Mouse (Mus musculus) right cerebral cortex, postnatal 4 days (tissue): Measurements from ENCODE around the gene Slc35c2.
A peak's percentile ranks its signal among the peaks of the same experiment; 100 is the strongest.

Experiments
- DNase-seq: peaks from one replicate; pipeline ENCODE4 v3.0.0-alpha.2; 2022

Slc35c2 gene

DNA sequence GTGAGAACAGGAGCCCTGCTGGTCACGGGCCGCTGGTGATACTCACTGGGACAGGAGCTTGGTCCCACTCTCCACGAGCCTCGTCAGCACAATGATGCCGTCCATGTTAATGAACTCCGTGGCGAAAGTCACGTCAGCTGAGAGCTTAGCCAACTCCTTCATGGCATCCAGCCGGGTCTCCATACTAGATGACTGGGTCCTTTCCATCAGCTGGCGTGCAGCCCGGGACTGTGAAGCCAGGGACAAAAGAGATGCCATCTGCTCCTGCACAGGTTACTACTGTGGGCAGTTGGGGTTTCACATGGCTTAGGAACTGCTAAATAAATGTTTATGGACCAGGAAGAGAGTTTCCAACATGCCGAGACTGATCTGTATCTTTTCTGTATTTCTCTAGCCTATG, 23.9 kb upstream of the Slc35c2 start:
- DNase-seq: peak; percentile 59

DNA sequence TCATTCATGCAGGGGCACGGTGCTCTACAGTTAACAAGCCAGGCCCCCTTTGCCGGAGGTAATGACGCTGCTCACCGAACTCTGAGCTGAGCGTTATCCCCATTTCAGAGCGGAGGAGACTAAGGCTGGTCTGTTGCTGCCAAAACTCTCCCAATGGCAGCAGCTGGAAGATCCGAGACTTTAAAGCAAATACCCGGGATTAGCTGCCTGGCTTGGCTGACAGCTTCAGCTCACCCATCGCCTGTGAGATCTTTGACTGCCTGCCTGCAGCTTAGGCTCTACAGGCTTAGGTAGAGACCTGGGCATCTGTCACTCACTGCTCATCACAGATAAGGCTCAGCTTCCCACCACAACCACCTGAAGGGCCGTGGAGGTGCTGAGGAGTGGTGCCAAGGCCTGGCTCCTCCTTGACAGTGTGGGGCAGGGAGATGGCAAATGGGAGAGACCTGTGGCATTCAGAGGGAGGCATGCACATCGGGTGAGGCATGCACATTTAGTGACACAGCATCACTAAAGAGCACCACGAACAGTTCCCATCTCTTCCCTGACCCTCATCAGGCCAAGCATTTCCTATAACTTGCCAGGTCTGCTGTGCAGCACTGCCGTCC, 23.3 kb upstream of the Slc35c2 start:
- DNase-seq: no peak

DNA sequence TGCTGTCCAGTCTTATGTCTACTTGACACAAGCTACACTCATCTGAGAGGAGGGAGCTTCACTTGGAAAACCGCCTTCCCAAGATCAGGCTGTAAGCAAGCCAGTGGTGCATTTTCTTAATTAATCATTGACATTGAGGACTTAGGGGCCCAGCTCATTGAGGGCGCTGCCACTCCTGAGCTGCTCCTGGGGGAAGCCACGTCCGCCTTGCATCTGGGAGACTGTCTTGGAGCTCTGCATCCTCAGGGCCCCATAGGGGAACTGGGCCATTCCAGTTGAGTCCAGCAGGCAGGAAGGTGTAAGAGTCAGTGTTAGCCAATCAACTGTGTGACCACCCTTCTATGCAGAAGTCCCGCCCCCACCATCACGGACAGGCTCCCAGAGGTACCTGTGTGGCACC, 20.1 kb upstream of the Slc35c2 start:
- no peak for DNase-seq

DNA sequence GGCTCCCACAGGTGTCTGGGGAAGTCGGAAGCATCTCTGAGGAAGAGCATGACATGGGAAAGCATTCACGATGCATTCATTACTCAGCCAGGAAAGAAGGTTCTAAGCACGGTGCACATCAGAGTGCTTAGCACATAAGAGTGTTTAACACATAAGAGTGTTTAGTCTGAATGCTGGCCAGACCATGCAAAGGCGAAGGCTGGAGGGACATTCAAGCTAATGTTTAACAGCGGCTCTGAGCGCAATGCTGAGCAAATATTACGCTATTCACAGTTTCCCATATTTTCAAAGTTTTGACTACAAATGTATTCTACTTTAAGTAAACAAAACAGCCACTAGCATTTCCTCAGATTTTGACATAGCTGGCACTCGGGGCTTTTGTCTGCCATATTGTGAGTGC, 17.8 kb upstream of the Slc35c2 start:
- DNase-seq: no peak

DNA sequence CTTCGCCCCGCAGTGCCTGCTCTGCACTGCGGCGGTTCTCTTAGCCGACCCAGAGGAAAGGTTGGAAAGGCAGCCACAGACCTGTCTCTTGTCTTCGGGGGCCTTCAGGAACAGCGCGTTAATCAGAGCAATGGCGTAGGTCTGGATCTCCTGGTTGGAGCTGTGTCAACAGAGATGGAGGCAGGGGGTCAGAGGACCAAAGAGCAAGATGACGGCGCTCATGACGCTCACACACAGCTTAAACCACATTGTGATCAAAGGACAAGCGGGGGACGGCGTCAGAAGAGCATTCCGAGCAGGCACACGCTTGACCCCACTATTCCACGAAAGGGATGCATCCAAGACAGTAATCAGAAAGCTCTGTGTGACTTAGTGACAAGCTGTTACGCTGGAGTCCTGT, 17.1 kb upstream of the Slc35c2 start:
- DNase-seq: no peak

DNA sequence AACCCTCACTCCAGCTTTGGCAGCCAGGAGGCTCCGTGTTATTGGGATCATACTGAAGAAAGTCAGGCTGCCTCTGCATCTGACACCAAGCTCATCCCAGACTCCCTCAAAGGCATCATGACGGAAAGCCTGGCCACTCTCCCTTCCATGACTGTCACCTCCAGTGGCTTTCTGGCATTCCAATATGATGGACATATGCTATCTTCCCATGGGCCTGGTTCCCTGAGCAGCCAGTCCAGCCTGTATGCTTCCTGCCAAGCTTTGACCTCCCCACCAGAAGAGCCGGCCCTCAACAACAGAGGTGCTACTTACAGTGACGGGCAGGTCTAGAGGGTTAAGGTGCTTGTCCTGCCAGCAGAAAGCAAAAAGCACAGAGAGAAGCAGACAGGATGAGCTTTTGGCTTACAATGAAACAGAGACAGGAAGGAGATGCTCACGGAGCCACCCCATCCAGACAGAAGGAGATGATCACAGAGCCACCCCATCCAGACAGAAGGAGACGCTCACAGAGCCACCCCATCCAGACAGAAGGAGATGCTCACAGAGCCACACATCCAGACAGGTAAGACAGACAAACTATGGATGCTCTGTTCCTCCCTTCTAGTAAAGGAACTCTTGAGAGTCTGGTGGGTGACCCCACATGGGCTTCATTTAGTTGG, 15.8 kb upstream of the Slc35c2 start:
- no peak for DNase-seq

DNA sequence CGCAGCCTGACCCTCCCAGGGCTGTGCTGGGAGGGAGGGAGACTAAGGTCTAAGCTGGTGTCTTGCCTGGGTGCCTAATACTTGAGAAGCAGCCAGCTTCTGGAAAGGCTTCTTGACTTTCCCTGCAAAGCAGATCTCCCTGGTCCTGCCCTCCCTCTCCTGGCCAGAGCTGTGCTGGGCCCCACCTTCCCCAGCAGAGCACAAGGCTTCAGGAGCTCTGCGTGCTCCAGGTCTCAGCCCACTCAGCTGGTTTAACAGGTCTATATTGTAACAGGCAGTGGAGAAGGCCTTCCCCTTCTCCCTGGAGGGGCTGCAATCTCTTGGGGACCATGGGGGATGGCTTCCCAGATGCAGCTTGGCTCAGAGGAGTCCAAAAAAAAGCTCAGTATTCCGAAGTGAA, 13.7 kb upstream of the Slc35c2 start:
- DNase-seq: no peak

DNA sequence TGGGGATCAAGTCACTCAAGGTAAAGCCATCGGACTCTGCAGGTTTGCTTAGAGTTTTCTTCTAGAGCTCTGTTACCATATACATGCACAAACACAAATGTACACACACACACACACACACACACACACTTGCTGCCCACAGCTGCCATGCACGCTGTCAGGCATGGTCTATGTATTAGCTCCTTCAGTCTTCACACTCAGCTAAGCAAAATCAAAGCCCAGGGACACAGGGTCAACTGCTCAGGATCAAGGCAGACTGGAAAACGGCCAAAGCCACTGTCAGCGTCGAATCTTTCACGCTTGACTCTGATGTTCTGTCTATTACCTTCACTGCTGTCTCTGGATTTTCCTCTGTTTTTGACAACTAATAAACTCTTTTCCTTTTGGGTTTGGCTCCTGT, 13.2 kb upstream of the Slc35c2 start:
- no peak for DNase-seq

DNA sequence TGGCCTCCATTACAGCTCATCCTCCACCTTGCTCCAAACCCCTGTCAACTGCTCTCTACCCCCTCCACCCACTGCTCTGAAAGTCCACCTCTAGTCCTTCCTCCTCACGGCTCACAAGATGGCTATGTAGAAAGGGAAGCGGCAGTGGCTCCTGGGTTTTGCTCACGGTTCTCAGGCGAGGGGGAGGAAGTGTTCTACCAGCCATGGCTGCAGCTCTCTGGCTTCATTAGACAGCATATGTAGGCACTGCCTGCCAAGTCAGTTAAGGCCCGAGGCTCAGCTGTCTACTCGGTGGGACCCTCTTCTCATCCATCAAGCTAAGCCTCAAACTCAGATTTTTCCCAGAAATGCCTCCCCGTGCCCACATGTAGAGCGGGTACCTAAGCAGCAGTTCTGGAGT, 12.8 kb upstream of the Slc35c2 start:
- no peak for DNase-seq

DNA sequence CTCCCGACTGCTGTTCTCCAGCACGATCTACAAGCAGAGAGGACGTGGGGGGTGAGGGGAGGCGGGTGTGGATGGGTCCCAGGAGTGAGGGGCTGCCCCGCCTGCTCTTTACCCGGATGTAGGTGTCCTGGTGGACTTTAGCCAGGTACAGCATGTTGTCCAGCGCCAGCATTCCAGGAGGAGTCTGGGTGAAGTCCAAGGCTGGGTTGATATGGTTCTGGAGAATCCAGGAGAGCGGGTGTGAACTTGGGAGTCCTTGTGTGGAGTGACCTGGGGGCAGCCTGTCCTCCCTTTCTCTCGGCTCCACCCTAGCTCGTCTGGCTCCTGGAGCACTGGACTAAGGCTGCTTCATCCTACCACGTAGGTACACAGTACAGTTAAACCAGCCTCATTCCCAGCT, 9.8 kb upstream of the Slc35c2 start:
- DNase-seq: no peak

DNA sequence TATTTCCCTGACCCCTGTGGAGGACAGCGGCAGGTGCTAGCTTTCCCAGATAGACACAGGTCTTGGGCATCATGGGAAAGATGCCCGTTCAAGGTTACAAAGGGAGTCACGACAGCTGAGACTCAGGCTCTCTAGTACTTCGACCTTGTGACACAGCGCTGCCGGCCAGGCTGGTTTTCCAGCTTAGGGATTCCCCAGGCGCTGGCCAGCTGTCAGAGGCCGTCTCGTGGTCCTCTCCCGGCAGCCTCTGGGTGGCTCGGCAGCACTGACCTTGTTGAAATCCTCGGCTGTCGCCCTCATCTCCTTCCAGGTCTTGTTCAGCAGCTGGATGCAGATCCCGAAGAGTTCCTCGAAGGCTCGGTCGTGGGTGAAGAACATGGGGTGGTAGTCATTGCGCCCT, 8.9 kb upstream of the Slc35c2 start:
- DNase-seq: no peak

DNA sequence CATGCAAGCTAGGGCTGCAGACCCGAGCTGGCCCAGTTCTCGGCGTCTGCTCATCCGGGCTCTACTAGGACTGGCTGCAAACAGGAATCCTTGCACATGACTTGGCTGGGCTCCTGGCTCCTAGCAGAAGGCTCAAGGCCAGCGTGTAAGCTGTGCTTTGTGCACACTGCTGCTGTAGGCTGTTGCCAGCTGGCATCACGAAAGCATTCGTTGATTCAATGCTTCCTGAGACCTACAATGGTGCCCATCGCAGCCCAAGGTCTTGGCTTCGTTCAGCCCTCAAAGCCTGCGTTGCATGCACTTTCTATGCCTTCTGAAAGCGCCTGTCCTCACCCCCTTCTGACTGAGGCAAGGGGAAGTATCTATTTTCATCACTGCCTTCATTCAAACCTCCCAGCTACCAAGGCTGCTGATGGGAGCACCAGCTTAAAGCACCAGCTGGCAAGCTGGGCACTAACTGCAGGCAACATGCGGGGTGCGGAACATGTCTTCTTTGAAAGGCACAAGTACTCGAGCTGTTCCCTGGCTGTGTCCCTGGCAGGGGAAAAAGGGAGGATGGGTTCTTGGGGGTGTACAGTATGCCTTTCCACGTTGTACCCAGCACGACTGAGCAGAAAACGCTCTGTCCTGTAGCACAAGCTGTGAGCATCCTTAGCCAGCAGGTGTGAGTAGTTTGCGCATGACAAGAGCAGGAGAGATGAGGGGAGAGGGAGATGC, 804 bp upstream of the Slc35c2 start:
- DNase-seq: peak; percentile 85

DNA sequence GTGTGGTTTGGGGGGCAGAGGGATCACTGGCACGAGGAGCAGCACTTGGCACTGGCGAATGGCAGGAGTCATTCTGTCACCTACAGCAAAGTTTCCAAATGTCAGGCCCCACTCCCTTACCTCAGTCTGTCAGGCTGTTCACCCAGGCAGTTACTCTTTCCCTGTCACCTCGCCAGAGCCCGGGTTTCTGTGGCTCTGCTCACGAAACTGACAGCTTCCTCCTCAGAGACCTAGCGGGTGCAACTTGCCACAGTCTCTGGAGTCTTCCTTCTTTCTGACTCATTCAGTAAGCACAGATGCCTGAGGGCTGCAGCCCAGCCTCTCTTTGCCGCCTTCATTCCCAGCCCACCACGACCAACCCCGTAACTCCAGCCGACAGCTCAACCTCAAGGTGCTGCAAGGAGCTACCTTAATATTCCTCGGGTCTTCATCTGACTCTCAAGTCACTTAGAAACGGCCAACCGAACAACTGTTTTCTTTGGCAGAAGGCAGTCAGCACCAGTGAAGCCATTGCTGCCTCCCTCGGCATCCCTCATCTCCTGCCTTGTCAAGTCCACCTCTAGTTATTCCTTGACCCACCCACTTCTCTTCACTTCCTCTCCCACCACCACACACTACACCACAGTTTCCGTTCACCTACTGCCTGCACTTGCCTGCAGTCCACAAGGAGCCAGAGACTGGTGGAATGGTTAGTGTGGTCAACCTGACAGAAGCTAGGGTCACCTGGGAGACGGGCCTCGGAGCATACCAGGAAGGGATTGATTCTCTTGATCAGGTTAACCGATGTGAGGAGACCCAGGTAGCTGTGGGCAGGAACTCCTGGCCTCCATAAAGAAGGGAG, 1.1 kb downstream of the Slc35c2 start:
- DNase-seq: no peak

DNA sequence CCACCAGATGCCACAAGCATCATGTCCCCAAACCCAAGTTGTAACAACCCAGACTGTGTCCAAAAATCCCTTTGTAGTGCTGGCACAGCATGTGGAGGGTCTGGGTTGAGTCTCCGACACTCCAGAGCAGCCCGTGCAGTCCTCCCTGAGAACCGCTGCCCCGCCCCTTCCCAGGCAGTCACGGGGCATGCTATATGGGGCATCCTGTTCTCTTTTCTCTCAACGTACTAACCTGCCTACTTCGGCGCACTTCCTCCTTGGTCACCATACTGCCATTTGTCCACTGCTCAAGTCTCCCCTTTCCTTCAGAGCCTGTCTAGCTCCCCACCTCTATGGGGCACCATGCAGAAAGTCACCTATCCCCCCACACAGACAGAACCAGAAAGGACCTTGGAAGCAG, 2.0 kb downstream of the Slc35c2 start:
- DNase-seq: no peak

DNA sequence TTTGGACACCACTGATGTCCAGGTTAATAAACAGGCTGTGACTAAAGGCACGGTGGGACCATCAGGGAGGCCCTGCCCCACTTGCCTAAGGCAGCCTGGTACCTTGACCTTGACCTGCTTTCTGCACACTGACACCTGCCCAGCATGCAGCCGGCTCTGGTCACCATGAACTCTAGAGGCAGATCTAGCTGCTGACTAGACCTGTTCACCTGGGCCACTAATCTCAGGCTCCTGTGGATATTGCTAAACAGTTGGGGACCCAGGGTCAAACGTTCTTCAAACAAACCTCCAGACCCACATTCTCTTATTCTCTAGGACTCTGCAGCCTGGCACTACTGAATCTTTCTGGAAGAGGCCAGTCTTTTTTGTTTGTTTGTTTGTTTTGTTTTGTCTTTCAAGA, 2.6 kb downstream of the Slc35c2 start:
- no peak for DNase-seq

DNA sequence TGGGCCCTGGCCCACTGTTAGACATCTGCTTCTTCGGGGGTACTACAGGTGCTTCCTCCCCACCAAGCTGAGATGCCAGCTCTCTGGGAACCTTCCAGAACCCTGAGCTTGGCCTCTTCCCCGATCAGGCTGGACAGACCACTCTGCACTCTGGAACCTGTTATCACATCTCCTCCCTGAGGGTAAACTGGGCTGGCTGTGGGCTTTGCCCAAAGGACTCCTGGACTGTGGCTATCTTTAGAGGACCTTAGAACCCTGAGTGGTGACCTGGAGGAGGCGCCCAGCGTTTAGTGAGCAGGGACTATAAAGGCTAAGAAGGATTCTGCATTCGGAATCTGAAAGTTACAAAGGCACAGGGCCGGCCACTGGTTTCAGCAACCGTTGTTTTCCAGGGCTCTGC, 3.3 kb downstream of the Slc35c2 start:
- DNase-seq: no peak

DNA sequence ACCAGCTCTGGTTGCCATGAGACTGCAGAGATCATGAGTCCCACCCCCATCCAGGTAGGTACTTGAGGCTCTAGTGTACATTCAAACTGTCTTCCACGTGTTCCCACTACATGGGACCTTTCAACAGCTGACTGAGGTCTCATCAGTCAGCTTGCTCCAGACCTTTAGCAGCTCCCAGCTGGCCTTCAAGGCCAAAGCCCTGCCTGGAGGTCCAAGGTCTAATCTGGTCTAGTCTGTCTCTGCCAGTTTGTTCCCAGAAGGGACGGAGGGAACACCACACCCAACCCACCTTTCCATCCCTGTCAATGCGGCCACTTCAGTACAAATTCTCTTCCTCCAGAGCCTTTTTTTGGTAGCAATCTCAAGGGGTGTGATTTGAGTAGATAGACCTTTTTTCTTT, 4.0 kb downstream of the Slc35c2 start:
- DNase-seq: no peak

DNA sequence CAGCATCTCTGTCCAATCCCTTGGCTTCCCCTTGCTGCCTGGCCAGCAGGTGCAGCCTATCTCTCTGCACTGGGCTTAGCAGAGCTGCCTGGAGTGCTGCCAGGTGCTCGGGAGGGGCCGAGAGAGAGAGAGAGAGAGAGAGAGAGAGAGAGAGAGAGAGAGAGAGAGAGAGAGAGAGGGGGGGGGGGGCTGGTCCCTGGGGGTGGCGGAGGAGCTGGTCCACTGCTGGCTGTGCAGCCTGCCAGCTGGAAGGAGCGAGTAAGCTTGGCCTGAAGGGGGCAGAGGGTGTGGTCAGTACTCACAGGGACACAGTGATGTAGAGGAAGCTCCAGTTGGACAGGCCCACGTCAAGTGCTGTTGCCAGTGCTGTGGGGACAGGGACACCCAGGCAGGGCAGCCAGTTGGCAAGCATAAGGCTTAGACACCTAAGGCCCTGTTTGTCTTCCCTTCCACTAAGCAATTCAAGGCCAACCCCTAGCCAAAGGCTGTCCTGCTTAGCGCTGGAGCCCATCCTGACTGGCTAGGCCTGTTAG, 5.8 kb downstream of the Slc35c2 start:
- DNase-seq: no peak

DNA sequence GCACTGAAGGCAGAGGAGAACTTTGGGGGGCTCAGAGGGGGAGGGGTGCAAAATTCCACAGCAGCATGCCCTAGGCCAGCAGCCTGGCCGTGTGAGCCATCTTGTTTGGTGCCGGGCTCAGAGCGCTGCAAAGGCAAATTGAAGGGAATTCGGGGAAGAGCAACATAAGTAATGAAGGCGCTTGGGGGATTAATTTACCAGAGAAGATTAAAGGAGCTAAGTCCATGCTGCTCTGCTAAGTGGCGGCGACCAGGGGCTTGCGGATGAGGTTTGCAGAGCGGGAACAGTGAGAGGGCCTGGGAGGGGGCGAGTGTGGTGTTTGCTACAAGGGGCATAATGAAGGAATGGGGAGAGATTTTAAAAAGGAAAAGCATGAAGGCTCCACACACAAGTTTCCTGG, 8.3 kb downstream of the Slc35c2 start:
- no peak for DNase-seq

DNA sequence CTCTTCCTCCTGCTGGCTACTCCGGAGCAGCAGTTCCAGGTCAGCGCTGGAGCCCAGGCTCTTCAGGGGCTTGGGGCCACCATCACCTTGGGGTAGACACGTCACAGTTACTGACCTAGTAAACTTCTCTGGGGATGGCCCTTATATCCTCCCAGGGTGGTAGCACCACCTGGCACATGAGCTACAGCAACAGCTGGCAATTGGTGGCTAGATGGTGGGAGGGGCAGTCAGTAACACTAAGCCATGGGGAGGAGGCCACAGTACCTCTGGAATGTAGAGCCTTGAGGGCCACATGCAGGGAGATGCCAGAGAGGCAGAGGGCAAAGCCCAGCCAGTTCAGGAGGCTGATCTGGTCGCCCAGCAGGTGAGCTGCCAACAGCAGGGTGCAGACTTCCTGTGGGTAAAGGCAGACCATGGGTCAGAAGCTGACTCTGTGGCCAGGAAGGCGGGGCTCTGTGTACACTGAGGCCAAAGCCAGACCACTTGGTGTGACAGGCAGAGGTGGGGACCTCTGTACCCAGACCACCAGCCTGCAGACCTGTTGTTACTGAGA, 10.4 kb downstream of the Slc35c2 start:
- no peak for DNase-seq

DNA sequence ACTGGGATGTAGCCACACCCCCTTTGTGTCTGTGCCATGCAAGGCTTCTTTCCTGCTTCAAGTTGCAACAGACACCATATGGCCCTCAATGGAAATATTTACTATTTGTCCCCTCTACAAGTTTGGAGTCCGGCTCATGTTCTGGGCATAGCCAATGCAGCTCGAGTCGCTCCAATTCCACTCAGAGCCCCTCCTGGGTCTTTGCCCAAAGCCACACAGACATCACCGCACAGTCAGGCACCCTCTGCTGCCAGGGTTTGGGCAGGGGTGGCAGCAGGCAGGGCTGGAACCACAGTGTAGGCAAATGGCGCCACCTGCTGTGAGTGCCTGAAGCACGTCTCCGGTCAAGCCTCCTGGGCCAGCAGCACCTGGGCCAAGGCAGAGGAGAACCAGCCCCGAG, 11.8 kb downstream of the Slc35c2 start:
- peak; percentile 85 for DNase-seq

DNA sequence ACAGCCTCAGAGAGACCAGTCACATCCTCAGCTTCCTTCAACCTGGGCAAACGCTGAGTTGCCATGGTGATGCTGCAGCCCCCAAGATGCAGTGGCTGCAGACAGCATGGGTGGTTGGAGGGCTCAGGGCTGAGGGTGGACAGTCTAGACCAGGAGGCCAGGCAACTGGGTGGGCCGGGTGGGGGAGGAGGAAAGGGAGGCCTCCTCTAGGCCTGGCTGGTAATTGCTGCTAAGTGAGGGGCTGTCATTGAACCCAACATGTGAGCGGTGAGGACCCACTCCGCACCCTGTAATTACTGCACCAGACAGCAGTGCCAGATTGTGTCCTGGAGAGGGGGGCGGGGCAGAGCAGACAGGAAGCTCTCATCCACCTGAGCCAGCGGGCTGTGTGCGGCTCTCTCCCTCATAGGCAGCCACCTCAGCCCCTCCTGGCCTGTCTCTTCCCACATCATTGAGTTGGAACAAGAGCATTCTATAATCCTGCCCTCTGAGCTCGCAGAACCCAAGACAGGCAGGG, 12.5 kb downstream of the Slc35c2 start:
- no peak for DNase-seq

DNA sequence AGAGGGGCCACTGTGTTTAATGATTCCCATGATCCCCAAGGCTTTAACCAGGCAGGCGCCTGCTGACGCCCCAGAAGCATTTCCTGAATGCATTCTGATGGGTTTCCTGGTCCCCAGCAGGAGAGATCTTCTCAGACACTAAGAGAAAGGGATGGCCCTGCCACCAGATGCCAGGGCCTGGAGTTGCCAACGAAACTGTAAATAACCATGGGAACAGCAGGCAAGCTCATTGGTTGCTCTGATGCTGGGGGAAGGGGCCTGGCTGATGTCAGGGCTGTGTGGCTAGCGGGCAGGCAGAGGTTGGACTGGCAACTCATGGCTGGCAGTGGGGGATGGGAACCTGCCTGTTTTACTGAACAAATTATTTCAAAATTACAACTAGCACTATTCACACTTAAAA, 14.1 kb downstream of the Slc35c2 start:
- DNase-seq: no peak
